Mouse (Mus musculus) cerebellum, adult 2 months (tissue): ENCODE results near the gene Prr5l.

Experiments
- CTCF ChIP-seq: fragments of 200-500 bp; IDR thresholded peaks from 2 replicates; pipeline ENCODE4 v1.5.1; 2011; ENCODE audit warnings: low read depth, mild to moderate bottlenecking, control low read depth, low read length, moderate library complexity, borderline replicate concordance; ENCODE audit not compliant: insufficient read depth
- POLR2A ChIP-seq: fragments of 200-500 bp; IDR thresholded peaks from 2 replicates; pipeline ENCODE4 v1.6.1; 2011; ENCODE audit warnings: low read length, control low read depth, borderline replicate concordance; ENCODE audit not compliant: insufficient read depth

- TF ChIP-seq CTCF (peak; percentile 37; the same call in 1 of the 2 replicates), POLR2A (no peak)
These were observed 189.1 kb downstream of the Prr5l start for GRCm38 (mm10) chr2:101693577-101694215.
